Mouse (Mus musculus) heart, embryonic 14.5 days (tissue): ENCODE data around the gene Prepl. TPM values are rescaled to one million over a fixed set of nuclear protein-coding genes. Genes with fewer than 3 reads are reported as not detected.

ENCODE experiments used
- polyA plus RNA-seq: library from polyadenylated mRNA; unstranded; fragments of >200 nt; fragmentation: Nextera tagmentation; extraction: Ambion mirVana; gene quantifications from 2 replicates; pipeline ENCODE4 v1.2.1, GENCODE M21; 2014

The Prepl gene
- polyA plus RNA-seq, 1 experiment from 2014 or later = 31.5 TPM

Other genes starting within 250 kb of the Prepl start
- gene Ppm1b, start 133.5 kb downstream of the Prepl start, polyA plus RNA-seq = 68.9 and 73.0 TPM in 2 replicates
- gene Slc3a1, start 61.9 kb downstream of the Prepl start, polyA plus RNA-seq = 0.15 TPM in 1 of 2 replicates, not detected in the other
- gene Camkmt, start 311 bp upstream of the Prepl start, polyA plus RNA-seq = 6.3 and 8.2 TPM in 2 replicates